Mouse (Mus musculus) cortical plate, adult 2 months (tissue): ENCODE measurements at regions not wholly inside any gene's neighbourhood (a gene's known extent, or its start where the extent isn't known, plus 50 kb on each side); places are given as distances from the start of the nearest gene placed in this dataset.

Experiments
- H3K27ac ChIP-seq: fragments of 200-500 bp; 2 replicates; pipeline ENCODE4 v1.5.1; 2012; ENCODE audit warnings: low read length, control low read depth, inconsistent platforms; ENCODE audit not compliant: insufficient read depth
- H3K4me1 ChIP-seq: fragments of 200-500 bp; 2 replicates; pipeline ENCODE4 v1.6.1; 2011; ENCODE audit warnings: low read length; ENCODE audit not compliant: control insufficient read depth, insufficient read depth
- H3K4me3 ChIP-seq: fragments of 200-500 bp; 2 replicates; pipeline ENCODE4 v1.5.1; 2011; ENCODE audit warnings: mild to moderate bottlenecking, low read length, control low read depth; ENCODE audit not compliant: insufficient read depth
- CTCF ChIP-seq: fragments of 200-500 bp; IDR thresholded peaks from 2 replicates; pipeline ENCODE4 v1.5.1; 2011; ENCODE audit warnings: mild to moderate bottlenecking, control low read depth, low read length; ENCODE audit not compliant: insufficient read depth; ENCODE audit errors: extremely low read depth
- POLR2A ChIP-seq: fragments of 200-500 bp; IDR thresholded peaks from 2 replicates; pipeline ENCODE4 v1.6.1; 2011; ENCODE audit warnings: mild to moderate bottlenecking, low read length, control low read depth; ENCODE audit not compliant: insufficient read depth; ENCODE audit errors: extremely low read depth

GRCm38 (mm10) chr4:9072321-9072720 lies 833.5 kb upstream of the Car8 start:
- TF ChIP-seq CTCF (no peak), POLR2A (no peak)
- Histone ChIP-seq H3K4me1 (no peaks in the 10 kb centered on the region), H3K27ac (no peak overlapping the region), H3K4me3 (no peak overlapping the region)

GRCm38 (mm10) chr4:9067874-9068273 lies 829.0 kb upstream of the Car8 start:
- Histone ChIP-seq H3K4me3 (no peak overlapping the region), H3K4me1 (no peaks in the 10 kb centered on the region), H3K27ac (no peak overlapping the region)
- TF ChIP-seq CTCF (no peak), POLR2A (no peak)

- H3K27ac ChIP-seq = no peak overlapping the region; the same call in 1 of the 2 replicates
- no peaks in the 10 kb centered on the region for H3K4me1 ChIP-seq
- H3K4me3 ChIP-seq = no peak overlapping the region
- TF ChIP-seq POLR2A (no peak), CTCF (no peak)
Measured at GRCm38 (mm10) chr4:9065981-9066815, 827.4 kb upstream of the Car8 start.

DNA sequence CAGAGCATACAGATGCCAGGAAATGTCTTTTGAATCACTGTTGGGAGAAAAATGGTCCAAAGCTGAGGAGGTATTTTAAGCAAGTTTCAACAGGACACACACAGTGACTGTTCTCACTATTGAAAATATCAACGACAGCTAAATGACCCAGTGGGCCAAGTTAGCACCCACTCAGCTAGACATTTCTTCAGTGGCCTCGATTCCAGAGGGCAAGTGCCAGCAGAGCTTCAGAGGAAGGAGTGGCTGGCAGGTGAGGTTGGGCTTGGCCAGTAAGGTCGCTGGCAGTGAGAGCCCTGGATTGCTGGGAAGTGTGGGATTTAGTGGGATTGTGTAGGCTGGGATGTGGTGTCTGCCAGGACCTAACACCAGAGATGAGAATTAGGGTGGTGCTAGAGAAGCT lies 823.1 kb upstream of the Car8 start:
- Histone ChIP-seq H3K4me1 (no peaks in the 10 kb centered on the region), H3K4me3 (no peak overlapping the region), H3K27ac (no peak overlapping the region)
- TF ChIP-seq CTCF (no peak), POLR2A (no peak)

GRCm38 (mm10) chr4:9060221-9060620 lies 821.4 kb upstream of the Car8 start:
- no peak overlapping the region for H3K27ac ChIP-seq
- no peaks in the 10 kb centered on the region for H3K4me1 ChIP-seq
- no peak for TF ChIP-seq CTCF
- TF ChIP-seq POLR2A = no peak
- no peak overlapping the region for H3K4me3 ChIP-seq

- Histone ChIP-seq H3K27ac (no peak overlapping the region), H3K4me3 (no peak overlapping the region), H3K4me1 (no peaks in the 10 kb centered on the region)
- TF ChIP-seq POLR2A = no peak
- no peak for TF ChIP-seq CTCF
Measured at GRCm38 (mm10) chr4:9057676-9058075, 818.8 kb upstream of the Car8 start.

- H3K4me1 ChIP-seq = no peaks in the 10 kb centered on the region
- TF ChIP-seq POLR2A (no peak), CTCF (no peak)
- H3K4me3 ChIP-seq = no peak overlapping the region
- no peak overlapping the region for H3K27ac ChIP-seq
Measured at GRCm38 (mm10) chr4:9057113-9057512, 818.3 kb upstream of the Car8 start.

DNA sequence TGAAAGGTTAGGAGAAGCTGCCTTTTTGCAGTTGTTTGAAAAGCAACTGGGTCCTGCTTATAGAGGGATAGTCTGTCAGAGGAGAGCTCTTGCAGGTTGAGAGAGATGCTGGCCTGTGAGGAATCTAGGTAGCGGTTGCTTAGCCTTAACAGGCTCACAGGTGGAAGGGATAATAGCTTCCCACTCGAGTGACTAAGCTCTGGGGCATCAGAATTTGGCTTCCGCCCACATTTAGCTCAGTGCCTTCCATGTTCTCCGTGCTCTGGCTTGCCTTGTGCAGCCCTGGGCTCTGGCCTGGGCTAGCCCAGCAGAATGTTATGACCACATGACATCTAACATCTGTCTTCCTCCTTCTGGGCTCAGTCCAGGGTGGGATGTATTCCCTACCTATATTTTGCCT lies 817.0 kb upstream of the Car8 start:
- Histone ChIP-seq H3K4me1 (no peaks in the 10 kb centered on the region), H3K4me3 (no peak overlapping the region), H3K27ac (no peak overlapping the region)
- no peak for TF ChIP-seq CTCF

GRCm38 (mm10) chr4:9055266-9055820 lies 816.5 kb upstream of the Car8 start:
- no peak overlapping the region for H3K27ac ChIP-seq
- H3K4me3 ChIP-seq = no peak overlapping the region
- no peak for TF ChIP-seq CTCF
- no peak for TF ChIP-seq POLR2A
- H3K4me1 ChIP-seq = no peaks in the 10 kb centered on the region

DNA sequence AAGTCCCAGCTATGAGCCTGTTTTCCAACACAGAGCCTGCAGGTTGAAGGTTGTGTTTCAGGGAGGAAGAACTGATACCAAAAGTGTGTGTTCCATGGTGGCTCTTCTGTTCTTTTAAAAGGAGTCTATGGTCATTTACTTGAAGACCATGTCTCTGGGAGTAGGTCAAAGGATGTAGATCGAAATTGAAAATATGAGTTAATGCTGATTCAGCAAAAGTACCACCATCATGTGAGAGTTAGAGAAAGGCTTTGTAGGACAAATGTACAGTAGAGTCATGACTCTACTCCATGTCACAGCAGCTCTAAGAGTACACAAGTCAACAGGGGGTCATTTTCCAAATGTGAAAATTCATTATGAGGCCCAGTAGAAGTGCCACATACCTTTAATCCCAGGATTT lies 810.0 kb upstream of the Car8 start:
- Histone ChIP-seq H3K27ac (no peak overlapping the region), H3K4me1 (no peaks in the 10 kb centered on the region), H3K4me3 (no peak overlapping the region)
- no peak for TF ChIP-seq POLR2A
- no peak for TF ChIP-seq CTCF
